Mouse (Mus musculus) liver, postnatal 0 days (tissue): Measurements from ENCODE around the gene Zfp398.

Experiments
- CTCF ChIP-seq: sonication (generic); IDR thresholded peaks from 2 replicates; pipeline ENCODE4 v1.5.1; 2016; ENCODE audit warnings: antibody characterized with exemption, low read depth
- EP300 ChIP-seq: IDR thresholded peaks from 2 replicates; pipeline ENCODE4 v1.6.1; 2016; ENCODE audit warnings: antibody characterized with exemption, low read depth, mild to moderate bottlenecking

DNA sequence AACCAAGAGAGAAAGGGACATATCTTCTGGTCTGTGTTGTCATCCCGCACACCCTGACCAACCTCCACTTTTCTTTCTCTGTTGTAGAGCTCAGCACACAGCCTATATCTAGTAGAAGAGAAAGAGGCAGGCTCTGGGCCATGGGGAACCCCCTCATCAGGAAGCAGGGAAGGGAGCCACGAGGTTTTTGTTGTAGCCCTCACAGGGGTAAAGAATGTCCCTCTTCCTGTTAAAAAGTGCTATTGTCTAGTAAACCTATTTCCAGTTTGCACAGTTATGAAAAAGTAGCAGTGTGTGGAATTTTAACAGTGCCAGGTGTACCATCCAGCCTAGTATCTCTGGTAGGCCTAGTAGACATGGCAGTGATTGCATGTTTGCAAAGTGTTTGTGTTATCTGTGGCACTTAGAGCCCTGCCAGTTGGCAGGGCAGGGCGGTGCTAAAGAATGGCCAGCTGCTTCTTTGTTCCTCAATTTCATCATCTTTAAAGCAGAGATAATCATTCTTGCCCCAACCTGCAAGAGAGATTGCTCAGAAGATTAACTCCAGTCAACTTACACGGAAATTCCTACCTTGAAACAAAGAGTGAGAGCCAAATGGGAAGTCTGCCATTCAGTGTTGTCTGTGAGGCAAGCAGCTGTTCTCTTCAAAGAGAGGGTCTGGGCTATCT is 43.7 kb downstream of the Zfp398 start:
- TF ChIP-seq EP300, result no peak
- TF ChIP-seq CTCF, result no peak
